Mouse (Mus musculus) heart, postnatal 4 days (tissue): Measurements from ENCODE around the gene Lmo7. TPM values are rescaled to one million over a fixed set of nuclear protein-coding genes. Genes with fewer than 3 reads are reported as not detected.

Experiments used
- DNase-seq: peaks from one replicate; pipeline ENCODE4 v3.0.0; 2021
- total RNA-seq, 2 experiments: library from RNA; stranded (reverse); gene quantifications; 2 replicates each; pipeline ENCODE4 v1.2.3; 2021

Lmo7 gene
- total RNA-seq, 2 experiments from 2014 or later = 490 to 502 TPM

DNA sequence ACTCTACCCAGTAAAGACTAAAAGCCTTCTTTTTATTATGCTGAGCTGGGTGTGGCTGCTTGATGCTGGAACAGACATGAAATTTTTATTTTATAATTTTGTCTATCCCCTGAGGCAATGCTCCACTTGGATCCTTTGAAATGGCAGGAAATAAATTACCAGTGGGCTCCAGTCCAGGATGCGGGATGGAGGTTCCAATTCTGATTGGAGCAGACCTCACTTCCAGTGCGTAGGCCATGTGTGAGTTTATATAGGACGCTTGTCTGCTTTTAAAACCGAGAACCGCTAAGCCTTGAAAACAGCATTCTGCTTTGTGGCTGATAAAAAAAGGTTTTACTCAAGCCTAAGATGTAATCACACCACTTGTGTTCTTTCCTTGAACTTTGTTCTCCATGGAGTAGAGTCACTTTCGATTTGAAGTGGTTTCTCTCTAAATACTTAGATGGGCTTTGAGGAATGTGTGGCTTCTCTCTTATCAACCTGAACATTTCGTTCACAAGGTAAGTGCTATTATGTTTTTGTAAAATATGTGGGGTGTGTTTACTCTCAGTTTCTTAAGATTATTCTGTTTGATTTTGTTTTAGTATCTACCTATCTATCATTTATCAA, 108.6 kb downstream of the Lmo7 start:
- DNase-seq = no peak

DNA sequence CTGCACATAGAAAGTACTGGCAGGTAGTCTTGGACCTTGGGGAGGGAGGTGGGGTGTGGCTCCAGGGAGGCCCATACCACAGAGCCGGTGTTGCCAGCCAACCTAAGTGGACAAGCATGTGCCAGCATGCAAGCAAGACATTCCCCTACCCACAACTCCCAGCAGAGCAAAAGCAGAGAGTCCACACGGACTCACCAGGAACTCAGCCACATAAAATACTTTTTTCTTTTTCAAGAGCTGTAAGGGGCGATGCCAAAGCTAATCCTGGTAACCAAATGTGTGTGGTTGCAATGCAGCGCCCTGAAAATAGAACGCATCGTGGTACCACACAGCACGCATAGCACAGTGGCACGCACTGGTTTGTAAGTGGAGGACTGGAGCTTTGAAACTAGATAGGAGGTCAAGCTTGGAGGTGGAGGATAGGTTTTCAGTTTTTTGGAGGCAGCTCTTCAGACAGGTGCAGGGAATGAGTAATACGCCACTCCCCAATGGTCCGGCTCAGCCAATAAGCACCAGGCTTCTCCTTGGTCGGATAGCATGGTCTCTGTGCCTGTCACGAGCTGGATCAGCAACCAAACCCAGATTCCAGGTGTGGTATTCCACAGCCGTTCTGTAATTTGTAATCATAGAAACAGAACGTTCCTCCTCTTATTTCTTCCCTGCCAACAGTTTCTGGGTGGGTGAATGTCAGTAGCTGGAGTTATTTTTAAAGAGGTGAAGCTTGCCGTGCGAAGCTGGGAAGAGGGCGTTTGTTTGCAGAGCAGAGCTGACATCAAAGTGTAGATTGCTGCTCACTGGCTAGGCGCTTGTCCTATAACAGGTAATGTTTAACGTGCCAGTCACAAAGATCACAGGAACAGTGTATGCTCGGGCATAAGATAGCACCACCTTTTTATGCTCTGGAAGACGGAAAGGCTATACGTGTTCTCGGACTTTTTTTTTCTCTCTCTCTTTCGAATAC, 110.3 kb downstream of the Lmo7 start:
- peak; percentile 48 for DNase-seq

DNA sequence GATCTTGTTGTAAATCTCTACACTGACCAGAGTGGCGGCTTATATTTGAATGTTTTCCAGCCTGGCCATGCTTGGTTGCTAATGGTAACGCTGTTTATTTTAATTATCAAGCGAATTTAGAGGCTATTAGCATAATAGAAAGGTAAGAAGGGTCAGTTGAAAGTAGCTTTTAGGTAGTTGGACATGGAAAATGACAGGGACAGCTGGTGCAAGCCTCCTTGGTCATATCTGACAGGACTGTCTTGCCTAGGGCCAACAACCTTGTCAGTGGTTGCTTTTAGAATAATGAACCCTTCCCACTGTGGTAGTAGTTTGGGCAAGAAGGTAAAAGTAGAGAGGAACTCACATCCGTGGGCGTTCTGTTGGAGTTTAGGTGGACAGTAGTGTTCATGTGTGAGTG, 111.5 kb downstream of the Lmo7 start:
- no peak for DNase-seq

DNA sequence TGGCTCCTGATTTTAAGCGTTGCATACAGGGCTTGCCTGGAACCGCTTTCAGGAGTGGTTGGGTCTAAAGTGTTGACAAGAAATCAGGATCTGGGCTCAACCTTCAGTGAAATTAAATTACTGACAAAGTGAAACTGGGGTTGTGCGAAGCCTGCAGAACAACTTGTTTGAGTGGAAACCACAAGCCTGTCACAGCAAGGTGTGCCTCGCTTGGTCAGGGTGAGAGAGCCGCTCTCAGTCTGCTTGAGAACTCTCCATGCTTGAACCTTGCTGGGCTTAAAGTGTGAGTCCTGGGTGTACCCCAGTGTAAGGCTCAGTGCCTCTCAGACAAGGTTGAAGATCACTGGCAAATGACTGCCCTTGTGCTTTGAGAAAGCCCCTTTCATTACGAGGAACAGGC, 112.8 kb downstream of the Lmo7 start:
- DNase-seq = no peak

DNA sequence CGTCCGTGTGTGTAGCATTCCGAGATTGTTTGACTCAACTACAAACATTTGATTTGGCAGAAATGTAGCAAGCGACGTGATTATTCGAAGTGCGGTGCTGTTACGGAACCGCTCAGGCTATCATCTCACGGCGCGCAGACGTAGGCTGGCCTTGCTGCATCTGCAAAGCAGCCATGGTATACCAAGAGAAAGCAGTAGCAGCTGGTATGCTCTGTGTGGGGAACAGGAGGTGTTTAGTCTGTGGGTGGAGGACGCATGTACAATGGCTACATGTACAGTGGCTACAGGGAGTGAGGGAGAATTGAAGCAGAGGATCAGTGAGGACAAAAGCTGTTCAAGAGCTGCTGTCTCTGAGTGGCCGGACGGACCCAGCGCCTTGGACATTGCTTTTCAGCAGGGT, 113.7 kb downstream of the Lmo7 start:
- no peak for DNase-seq

DNA sequence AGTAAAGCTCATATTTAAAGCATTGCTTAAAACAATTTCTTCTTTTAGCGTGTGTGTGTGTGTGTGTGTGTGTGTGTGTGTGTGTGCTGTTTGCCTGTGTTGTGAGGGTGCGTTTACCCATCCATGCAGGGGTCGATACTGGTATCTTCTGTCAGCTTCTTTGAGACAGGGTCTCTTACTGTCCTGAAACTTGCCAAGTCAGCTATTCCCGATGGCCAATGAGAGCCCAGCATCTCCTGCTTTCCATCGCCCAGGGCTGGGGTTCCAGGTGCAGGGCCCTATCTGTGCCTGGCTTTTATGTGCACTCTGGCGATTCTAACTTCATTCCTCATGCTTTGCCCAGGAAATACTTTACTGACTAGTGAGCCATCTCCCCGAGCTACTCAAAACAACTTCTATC, 114.7 kb downstream of the Lmo7 start:
- no peak for DNase-seq

DNA sequence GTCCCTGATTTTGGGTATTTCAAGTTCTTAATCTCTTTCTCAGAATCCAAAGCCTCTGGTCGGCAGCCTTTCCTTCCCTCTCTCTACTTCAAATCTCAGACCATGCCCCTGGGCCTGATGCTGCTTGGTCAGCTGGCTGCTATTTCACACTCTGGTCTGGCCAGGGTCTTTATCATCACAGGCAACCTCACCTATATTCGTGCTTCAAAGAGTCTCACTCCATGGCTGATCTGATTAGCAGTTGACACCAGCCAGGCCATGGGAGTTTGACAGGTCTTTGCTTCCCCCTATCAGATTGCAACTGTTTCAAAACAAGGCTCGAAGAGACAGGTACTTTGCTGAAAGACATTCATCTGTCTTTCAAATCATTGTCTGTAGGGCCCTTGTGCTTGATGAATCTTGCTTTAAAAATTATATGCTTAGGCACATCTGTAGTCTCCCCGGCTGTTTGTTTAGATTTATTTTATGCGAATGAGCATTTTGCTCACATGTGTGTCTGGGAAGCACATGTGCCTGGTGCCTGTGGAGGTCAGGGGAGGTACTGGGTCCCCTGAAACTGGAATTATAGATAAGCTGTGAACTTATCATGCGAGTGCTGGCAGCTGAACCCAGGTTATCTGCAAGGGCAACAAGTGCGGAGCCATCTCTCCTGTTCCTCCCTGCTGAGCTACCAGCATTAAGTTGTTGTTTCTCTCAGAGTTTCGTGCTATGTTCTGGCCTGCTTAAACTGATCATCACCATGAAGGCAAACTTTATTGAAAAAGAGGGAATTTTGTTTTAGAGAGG, 116.5 kb downstream of the Lmo7 start:
- DNase-seq = no peak

DNA sequence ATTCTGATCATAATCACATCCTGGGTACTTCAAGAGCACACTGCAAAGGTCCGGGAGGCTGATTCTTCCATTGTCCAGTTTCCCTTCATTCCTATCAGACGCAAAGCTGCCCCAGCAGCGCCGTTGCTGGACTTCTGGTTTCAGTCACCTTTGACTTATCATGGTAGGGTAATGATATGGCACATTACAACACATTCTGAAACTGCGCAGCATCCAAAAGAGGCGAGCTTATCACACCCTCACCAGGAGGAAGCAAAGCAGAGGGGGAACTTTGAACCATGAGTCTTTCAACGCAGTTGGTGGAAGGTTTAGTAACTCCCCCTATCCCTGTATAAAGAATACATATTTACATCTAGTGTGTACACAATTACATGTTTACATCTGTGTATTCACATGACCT, 117.8 kb downstream of the Lmo7 start:
- DNase-seq = no peak

DNA sequence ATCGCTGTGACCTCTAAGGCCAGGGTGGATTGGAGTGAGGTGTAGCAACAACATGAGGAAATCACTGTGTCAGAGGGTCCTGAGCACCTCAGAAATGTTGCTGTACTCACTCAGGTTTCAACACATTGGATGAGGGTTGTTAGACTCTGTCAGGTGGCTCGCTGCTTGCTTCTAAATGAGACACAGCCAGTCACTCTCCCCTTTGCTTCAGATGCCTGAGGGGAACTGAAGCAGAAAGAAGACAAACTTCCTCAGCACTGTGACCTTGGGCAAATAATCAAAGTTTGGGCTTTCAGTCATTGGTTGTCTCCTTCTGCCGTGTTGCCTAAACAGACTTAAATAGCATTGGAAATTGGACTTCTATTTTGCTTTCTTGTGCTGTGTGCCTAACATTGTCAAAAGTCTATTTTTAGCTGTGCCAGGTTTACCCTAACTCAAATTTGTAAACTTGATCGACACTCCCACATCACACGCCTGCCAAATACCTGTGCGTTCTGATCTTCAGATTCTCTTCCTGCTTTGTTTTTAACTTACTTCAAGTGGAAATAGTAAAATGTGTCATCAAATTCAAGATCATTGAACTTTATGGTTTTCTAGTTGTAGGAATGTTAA, 122.9 kb downstream of the Lmo7 start:
- DNase-seq = no peak

DNA sequence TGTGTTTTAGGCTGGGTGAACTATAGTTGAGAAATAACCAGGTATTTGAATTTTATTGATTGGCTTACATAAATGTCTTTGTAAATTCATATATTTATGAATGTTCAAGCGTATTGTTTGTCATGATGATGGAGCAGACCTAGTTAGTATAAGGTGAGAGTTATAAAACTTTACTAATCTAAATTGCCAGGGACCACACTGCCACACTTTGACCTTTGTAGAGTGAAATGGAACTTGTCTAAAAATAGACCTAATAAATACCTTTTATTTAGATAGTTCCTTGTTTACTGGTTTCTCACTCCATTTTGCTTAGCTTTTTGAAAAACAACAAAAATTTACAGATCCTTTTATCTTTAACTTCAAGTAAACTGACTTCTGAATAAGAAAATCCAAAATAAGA, 123.5 kb downstream of the Lmo7 start:
- DNase-seq = no peak

DNA sequence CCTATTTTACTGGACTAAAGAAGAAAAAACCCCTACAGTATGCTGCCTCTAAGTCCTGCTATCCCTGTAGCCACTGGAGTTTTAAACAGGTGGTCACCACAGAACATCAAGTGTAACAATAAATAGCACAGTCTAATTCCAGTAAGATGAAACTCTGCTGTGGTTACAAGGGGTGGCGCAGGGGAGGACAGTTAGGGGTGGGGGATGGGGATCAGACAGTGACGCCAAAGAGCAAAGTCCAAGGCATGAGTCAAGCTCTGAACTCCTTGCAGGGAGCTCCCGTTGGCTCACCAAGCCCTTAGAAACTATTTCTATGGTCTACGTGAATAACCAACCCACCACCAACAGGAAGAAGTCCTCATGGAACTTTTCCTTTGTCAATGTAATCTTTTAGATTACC, 124.0 kb downstream of the Lmo7 start:
- no peak for DNase-seq

DNA sequence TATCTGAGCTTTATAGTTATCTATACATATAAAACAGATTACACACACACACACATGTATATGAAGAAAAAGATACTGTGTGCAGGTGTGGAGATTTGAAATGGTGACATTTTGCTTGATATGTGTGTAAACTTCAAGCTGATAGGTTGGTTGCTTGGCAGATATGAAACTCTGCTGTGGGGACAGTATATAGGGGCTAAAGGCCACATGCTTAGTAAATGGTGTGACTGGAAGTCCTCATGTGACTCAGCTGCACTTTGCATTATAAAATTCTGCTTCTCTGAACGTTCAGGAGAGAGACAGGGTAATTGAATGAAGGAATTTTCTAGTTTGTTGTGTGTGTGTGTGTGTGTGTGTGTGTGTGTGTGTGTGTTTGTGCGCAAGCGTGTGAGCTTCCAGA, 124.5 kb downstream of the Lmo7 start:
- DNase-seq = no peak

DNA sequence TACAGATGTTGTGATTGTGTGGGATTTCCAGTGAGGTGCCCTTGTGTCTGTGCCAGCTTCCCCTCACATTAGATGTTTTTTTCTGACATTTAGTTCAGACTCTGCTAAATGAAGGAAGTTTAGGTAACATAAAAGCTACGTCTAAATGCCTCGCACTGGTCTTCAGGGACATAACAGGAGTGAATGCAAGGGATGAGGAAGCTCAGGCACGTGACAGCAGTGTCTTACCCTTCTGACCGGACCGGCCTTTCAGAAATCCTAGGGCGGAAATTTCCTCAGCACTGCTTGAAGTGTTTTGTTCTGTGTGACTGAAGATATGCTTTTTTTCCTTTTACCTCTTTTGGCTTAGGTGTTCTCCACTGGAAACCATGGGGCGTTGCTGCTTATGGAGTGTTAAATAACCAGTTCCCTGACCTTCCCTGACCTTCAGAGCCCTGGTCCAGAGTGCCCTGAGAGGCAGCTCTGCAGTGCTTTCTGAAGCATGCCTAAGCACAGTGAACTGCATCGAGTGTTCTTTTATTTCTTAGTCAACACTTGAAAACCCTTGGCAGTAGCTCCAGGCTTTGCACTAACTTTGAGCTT, 129.6 kb downstream of the Lmo7 start:
- no peak for DNase-seq

DNA sequence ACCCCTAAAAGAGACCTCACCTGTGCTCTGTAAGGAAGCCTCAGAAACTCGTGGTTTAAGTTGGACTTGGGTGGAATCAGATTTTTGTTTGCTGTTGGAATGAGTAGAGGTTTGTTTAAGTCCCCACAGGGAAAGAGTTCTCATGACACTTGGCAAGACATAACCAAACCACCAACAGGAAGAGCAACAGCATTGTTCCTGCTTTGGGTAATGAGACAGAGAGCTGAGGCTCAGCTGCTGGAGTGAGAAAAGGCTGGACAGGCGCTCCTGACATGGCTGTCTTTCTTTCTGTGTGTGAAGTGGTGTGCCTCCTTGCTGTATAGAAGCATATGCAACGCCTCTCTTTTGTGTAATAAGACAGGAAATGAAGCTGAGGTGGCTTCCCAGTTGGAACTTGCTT, 132.3 kb downstream of the Lmo7 start:
- no peak for DNase-seq

DNA sequence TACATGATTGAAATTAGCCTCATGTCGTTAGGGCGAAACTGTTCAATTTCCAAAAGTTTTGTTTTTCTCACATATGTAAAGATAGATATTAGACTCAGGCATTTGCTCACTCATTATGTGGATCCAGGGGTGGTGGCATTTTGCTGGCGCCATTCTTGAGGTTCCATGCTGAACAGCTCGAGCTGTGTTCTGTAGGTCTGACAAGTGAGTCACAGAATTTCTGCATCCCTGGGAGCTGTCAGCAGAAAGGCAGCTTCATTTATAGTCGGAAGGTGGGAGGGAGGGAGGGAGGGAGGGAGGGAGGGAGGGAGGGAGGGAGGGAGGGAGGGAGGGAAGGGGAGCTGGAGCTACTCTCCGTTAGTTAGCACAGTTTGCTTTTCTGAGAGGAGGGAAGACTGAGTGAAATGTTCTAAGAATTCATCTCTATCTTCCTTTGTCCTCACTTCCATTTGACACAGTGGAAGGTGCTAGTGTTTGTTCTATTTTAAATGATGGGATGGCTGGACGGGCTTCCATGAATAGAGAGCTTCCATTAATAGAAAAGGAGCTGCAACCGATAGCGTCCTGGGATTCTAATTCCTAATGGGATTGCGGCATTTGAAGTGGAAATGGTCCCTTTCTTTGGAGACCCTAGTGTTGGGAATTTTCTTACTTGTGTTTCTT, 137.4 kb downstream of the Lmo7 start:
- DNase-seq = no peak

DNA sequence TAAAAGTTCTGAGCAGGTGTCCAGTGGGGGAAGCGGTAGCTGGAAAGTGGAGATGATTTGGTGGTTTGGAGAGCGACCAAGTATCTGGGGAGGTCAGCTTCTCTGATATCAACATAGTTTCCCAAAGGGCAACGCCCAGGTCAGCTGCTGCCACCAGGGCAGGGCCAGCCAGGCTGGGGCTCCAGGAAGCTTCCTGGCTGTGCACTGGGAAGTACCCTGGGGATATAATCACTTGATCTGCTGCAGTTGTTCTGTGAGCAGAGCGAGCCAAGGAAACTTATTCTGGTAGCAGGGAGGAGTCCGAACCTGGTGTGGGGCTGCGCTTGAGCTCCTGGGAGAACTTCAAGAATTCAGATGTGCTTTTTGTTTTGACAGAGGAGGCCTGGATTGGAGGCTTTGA, 139.4 kb downstream of the Lmo7 start:
- DNase-seq = peak; percentile 55

DNA sequence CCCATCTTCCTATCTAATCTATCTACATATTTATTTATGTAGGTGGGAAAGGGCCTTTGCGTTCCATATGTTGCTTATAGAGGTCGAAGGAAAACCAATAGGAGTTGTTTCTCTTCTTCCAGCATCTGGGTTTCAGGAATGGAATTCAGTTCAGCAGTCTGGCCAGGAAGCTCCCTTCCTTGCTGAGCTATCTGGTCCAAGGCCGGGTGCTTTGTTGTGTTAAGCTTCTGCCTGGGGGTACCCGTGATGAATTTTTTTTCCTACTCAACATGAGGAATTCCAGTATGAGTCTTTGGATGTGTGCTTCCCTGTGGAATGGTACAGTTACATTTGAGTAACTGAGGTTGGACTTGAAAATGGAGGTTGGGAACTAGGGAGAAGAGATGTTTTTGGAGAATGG, 139.9 kb downstream of the Lmo7 start:
- DNase-seq = no peak

DNA sequence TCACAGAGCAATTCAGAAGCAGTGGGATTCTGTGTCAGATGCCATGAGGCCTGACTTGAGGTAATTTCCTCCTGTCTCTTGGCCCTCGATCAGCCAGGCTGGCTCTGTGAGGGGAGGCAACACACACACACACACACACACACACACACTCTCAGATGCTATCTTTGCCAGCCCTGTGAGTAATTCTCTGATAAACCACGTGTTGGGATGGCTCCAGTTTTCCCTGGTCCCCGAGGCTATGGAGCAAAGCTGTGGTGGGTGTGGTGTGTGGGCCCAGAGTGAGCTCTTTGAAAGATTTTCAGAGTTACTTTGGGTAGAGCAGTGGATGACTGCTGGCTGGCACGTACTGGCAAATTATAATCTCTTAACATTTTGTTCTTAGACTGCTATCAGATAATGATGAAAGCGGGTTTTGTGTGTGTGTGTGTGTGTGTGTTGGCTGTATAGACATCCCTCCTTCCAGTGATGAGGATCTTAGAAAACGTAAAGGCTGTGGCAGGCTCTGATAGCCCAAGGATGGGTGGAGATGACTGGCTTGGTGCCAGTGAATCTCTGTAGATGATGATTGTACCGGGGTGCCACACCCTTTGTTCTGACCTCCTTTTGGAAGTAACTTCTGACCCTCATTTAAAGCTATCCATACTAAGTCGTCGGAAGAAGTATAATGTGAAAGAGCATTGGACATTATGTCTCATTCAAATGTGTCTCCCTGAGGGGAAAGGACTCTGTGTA, 140.6 kb downstream of the Lmo7 start:
- peak; percentile 46 for DNase-seq

DNA sequence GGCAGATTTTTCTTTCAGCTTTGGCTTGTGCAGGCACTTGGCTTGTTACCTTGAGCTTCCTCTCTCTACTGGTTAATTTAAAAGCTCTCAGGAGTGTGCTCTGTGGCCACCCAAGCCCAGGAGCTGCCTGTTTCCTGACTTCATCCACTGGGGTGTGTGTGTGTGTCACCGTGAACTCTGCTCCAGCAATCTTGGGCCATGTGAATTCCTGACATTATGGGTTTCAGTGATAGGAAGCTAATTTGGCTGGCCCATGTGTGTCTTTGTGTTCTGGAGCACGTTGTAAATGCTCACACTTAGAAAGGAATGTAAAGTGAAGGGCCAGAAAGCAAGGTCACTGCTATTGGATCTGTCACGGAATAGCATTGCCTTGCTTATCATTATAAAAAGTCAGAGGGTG, 143.1 kb downstream of the Lmo7 start:
- DNase-seq = peak; percentile 59

DNA sequence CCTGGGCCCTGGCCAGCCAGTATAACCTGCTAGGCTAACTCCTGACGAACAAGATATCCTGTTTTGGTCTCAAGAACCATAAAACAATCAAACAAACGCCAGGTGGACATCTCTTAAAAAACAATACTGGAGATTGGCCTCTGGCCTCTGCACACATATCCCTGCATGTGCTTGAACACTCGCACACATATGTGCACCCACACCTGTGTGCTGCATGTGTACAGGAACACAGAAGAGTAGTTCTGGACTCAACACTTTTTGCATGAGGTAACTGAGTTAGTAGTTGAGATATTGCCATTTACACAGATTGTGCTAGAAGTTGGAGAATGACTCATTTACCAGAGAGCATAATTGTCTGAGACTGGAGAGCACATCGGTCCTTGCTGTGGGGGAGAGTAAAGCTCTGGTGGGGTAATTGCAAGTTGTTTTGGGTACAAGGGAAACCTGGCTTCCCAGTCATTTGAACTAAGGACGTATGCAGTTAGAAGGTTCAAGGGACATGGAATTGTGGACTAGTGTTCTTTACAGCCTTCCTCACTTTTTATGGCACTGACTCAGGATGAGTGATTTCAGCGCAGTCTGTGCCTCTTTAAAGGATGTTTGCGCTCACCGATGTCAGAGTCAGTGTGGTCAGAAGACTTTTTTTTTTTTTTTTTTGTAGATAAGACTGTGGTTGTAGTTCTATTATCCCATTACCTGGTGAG, 148.7 kb downstream of the Lmo7 start:
- no peak for DNase-seq
